Mouse (Mus musculus): ENCODE measurements at regions not wholly inside any gene's neighbourhood (a gene's known extent, or its start where the extent isn't known, plus 50 kb on each side); places are given as distances from the start of the nearest gene placed in this dataset.

DNA sequence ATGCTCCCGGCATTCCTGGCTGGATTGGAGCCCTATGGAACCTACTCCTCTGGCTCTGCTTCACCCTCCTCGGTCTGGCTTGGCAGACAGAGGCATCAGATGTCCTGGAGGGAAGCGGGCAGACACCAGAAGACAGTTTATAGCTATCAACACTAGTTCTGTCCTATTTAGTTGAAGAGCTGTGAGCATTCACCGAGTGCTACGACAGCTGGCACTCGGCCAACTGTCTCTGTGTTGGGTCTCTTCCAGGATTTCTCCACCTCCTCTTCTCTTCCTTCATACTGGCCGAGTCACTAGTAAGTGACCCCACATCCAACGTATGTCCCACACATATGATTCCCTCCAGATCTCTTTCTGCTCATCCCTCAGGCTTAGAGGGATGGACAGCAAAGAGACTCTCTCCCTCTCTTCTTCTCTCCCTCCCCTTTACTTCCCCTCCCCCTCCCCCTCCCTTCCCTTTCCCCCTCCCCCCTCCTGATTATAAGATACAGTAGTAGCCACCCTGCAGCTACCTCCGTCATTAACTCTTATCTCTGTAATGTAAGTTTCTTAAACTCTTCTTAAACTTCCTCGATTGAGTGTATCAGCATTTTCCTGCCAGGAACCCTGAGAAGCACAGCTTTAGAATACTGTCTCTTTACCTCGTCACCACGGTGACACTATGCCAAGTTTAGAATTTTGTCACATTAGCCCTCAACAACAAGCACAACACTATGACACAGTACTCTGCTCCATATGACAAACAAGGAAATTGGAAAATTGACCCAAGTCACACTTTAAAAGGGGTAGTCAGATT lies 68.1 kb upstream of the Dab2 start:
- no peak for TF ChIP-seq CTCF (IDR thresholded peaks at IDR 0.05; ENCODE audit: control insufficient read depth, insufficient read depth, low read length)
- no peak for TF ChIP-seq POLR2A (IDR thresholded peaks at IDR 0.05; ENCODE audit: borderline replicate concordance, control insufficient read depth, low read depth, low read length)

Data from bone marrow, adult 2 months (tissue).